7 mouse cellular contexts compared by ENCODE assay signal in genomic region chr5:130023067-130023766, GRCm38 (mm10). TPM values are rescaled to one million over a fixed set of nuclear protein-coding genes. Genes with fewer than 3 reads are reported as not detected.
A peak's percentile ranks its signal among the peaks of the same experiment; 100 is the strongest.
DNase-seq lines count a peak whose midpoint lies in the region; ATAC-seq lines count a peak whose summit lies in the region.

No protein-coding gene starts in this region.

- no peaks in the 10 kb centered on the region for H3K36me3 ChIP-seq in lung, embryonic 15.5 days
- no peaks in the 10 kb centered on the region for H3K36me3 ChIP-seq in embryonic facial prominence, embryonic 14.5 days (ENCODE audit: control insufficient read depth, insufficient read depth, low read length)
- H3K36me3 ChIP-seq in limb, embryonic 10.5 days = peaks cover under 1% of the 10 kb centered on the region; the same call in 1 of the 2 replicates
- H3K36me3 ChIP-seq in stomach, embryonic 14.5 days (ENCODE audit: control insufficient read depth, insufficient read depth, low read length) = no peaks in the 10 kb centered on the region

- H3K4me3 ChIP-seq in lung, embryonic 15.5 days = peak overlapping the region; percentile 59
- H3K4me3 ChIP-seq in embryonic facial prominence, embryonic 14.5 days (ENCODE audit: low read depth, low read length) = peak overlapping the region; percentile 54
- H3K4me3 ChIP-seq in limb, embryonic 10.5 days = peak overlapping the region; percentile 54
- H3K4me3 ChIP-seq in stomach, embryonic 14.5 days (ENCODE audit: low read depth, low read length) = no peak overlapping the region

- 33% methylated on average over 12 of the region's 12 CpGs for WGBS in lung, embryonic 15.5 days
- 37% methylated on average over 12 of the region's 12 CpGs for WGBS in embryonic facial prominence, embryonic 14.5 days
- WGBS in limb, embryonic 10.5 days = 46% methylated on average over 12 of the region's 12 CpGs
- WGBS in stomach, embryonic 14.5 days = 41% methylated on average over 12 of the region's 12 CpGs

- no peak for ATAC-seq in lung, embryonic 15.5 days (ENCODE audit: borderline replicate concordance, extremely low read depth, low FRiP score, low TSS enrichment)
- no peak for ATAC-seq in embryonic facial prominence, embryonic 14.5 days (ENCODE audit: low read depth)
- no peak for ATAC-seq in stomach, embryonic 14.5 days (ENCODE audit: insufficient number of reproducible peaks, insufficient read depth, low FRiP score, low read depth)

- H3K27ac ChIP-seq in lung, embryonic 15.5 days = no peak overlapping the region
- H3K27ac ChIP-seq in embryonic facial prominence, embryonic 14.5 days (replicated peaks; ENCODE audit: low read depth, low read length) = no peak overlapping the region
- H3K27ac ChIP-seq in limb, embryonic 10.5 days = no peak overlapping the region
- H3K27ac ChIP-seq in stomach, embryonic 14.5 days (ENCODE audit: low read length) = no peak overlapping the region

- DNase-seq in lung, postnatal 25 days (ENCODE audit: low spot score) = no peak
- DNase-seq in embryonic facial prominence, embryonic 14.5 days (ENCODE audit: low spot score) = no peak
- no peak for DNase-seq in limb, embryonic 10.5 days (ENCODE audit: low spot score)
- DNase-seq in adrenal gland, postnatal 4 days (ENCODE audit: low spot score in 2 of 2) = no peak
- DNase-seq in cerebellum, postnatal 10 days = no peak

- H3K4me1 ChIP-seq in lung, embryonic 15.5 days = peaks cover 5% of the 10 kb centered on the region; the same call in 1 of the 2 replicates
- no peaks in the 10 kb centered on the region for H3K4me1 ChIP-seq in embryonic facial prominence, embryonic 14.5 days (ENCODE audit: control insufficient read depth, insufficient read depth, low read length)
- peaks cover 29% of the 10 kb centered on the region for H3K4me1 ChIP-seq in limb, embryonic 10.5 days
- H3K4me1 ChIP-seq in stomach, embryonic 14.5 days (ENCODE audit: control insufficient read depth, insufficient read depth, low read length) = peaks cover 3% of the 10 kb centered on the region; the same call in 1 of the 2 replicates

- H3K9ac ChIP-seq in lung, embryonic 15.5 days = no peak overlapping the region
- 0 out of 2 replicates have a peak overlapping the region, but pooled peaks have one; percentile 16 for H3K9ac ChIP-seq in embryonic facial prominence, embryonic 14.5 days (ENCODE audit: low read depth, low read length)
- no peak overlapping the region for H3K9ac ChIP-seq in stomach, embryonic 14.5 days (replicated peaks; ENCODE audit: low read depth, low read length)

- no peaks in the 10 kb centered on the region for H3K9me3 ChIP-seq in lung, embryonic 15.5 days
- H3K9me3 ChIP-seq in embryonic facial prominence, embryonic 14.5 days (ENCODE audit: control insufficient read depth, low read length) = no peaks in the 10 kb centered on the region
- no peaks in the 10 kb centered on the region for H3K9me3 ChIP-seq in limb, embryonic 10.5 days (replicated peaks)
- H3K9me3 ChIP-seq in stomach, embryonic 14.5 days (ENCODE audit: control insufficient read depth, low read depth, low read length) = no peaks in the 10 kb centered on the region

- H3K4me2 ChIP-seq in lung, embryonic 15.5 days = peak overlapping the region; percentile 82
- peak overlapping the region; percentile 86 for H3K4me2 ChIP-seq in embryonic facial prominence, embryonic 14.5 days (ENCODE audit: low read depth, low read length)
- peak overlapping the region; percentile 88 for H3K4me2 ChIP-seq in stomach, embryonic 14.5 days (replicated peaks; ENCODE audit: low read depth, low read length)

- 0 out of 2 replicates have a peak, but pooled peaks cover 2% of the 10 kb centered on the region for H3K27me3 ChIP-seq in lung, embryonic 15.5 days
- H3K27me3 ChIP-seq in embryonic facial prominence, embryonic 14.5 days (replicated peaks; ENCODE audit: control insufficient read depth, insufficient read depth, low read length) = no peaks in the 10 kb centered on the region
- H3K27me3 ChIP-seq in limb, embryonic 10.5 days (ENCODE audit: low read depth, poor library complexity, severe bottlenecking) = no peaks in the 10 kb centered on the region
- no peaks in the 10 kb centered on the region for H3K27me3 ChIP-seq in stomach, embryonic 14.5 days (ENCODE audit: control insufficient read depth, insufficient read depth, low read length)

RNA-seq across cellular contexts. Expression of gene Asl, which starts 5.8 kb away (rescaled TPM):
- polyA plus RNA-seq in lung, embryonic 15.5 days (2015; fragmentation: Nextera tagmentation; extraction: Ambion mirVana) = 25.8 and 30.9 TPM in 2 replicates
- polyA plus RNA-seq in embryonic facial prominence, embryonic 14.5 days (2014; fragmentation: Nextera tagmentation; extraction: Ambion mirVana) = 32.1 and 35.7 TPM in 2 replicates
- polyA plus RNA-seq in limb, embryonic 10.5 days (2016; fragmentation: Nextera tagmentation; extraction: Ambion mirVana) = 26.1 and 27.5 TPM in 2 replicates
- 35.1 TPM in 2 replicates for polyA plus RNA-seq in stomach, embryonic 14.5 days (2014; fragmentation: Nextera tagmentation; extraction: Ambion mirVana)
- 100 to 1,000 TPM; 149 to 165 TPM for total RNA-seq in adrenal gland, postnatal 4 days (2021)

RNA-seq across cellular contexts. Expression of gene Crcp, which starts 5.9 kb away (rescaled TPM):
- 39.1 and 40.1 TPM in 2 replicates for polyA plus RNA-seq in lung, embryonic 15.5 days (2015; fragmentation: Nextera tagmentation; extraction: Ambion mirVana)
- 24.9 and 25.6 TPM in 2 replicates for polyA plus RNA-seq in embryonic facial prominence, embryonic 14.5 days (2014; fragmentation: Nextera tagmentation; extraction: Ambion mirVana)
- polyA plus RNA-seq in limb, embryonic 10.5 days (2016; fragmentation: Nextera tagmentation; extraction: Ambion mirVana) = 57.2 and 61.0 TPM in 2 replicates
- polyA plus RNA-seq in stomach, embryonic 14.5 days (2014; fragmentation: Nextera tagmentation; extraction: Ambion mirVana) = 20.0 and 24.2 TPM in 2 replicates
- 10 to 100 TPM; 38.9 to 41.3 TPM for total RNA-seq in adrenal gland, postnatal 4 days (2021)

RNA-seq across cellular contexts. Expression of gene Gusb, which starts 20.4 kb away (rescaled TPM):
- 65.0 and 65.6 TPM in 2 replicates for polyA plus RNA-seq in lung, embryonic 15.5 days (2015; fragmentation: Nextera tagmentation; extraction: Ambion mirVana)
- 57.8 and 60.0 TPM in 2 replicates for polyA plus RNA-seq in embryonic facial prominence, embryonic 14.5 days (2014; fragmentation: Nextera tagmentation; extraction: Ambion mirVana)
- 53.9 and 61.7 TPM in 2 replicates for polyA plus RNA-seq in limb, embryonic 10.5 days (2016; fragmentation: Nextera tagmentation; extraction: Ambion mirVana)
- polyA plus RNA-seq in stomach, embryonic 14.5 days (2014; fragmentation: Nextera tagmentation; extraction: Ambion mirVana) = 71.4 and 74.7 TPM in 2 replicates
- 10 to 100 TPM; 61.0 to 61.5 TPM for total RNA-seq in adrenal gland, postnatal 4 days (2021)

RNA-seq across cellular contexts. Expression of gene Tpst1, which starts 49.9 kb away (rescaled TPM):
- 69.6 and 70.8 TPM in 2 replicates for polyA plus RNA-seq in lung, embryonic 15.5 days (2015; fragmentation: Nextera tagmentation; extraction: Ambion mirVana)
- polyA plus RNA-seq in embryonic facial prominence, embryonic 14.5 days (2014; fragmentation: Nextera tagmentation; extraction: Ambion mirVana) = 94.0 and 102 TPM in 2 replicates
- 65.4 and 65.6 TPM in 2 replicates for polyA plus RNA-seq in limb, embryonic 10.5 days (2016; fragmentation: Nextera tagmentation; extraction: Ambion mirVana)
- polyA plus RNA-seq in stomach, embryonic 14.5 days (2014; fragmentation: Nextera tagmentation; extraction: Ambion mirVana) = 82.7 and 87.3 TPM in 2 replicates
- 10 to 100 TPM; 41.7 to 43.8 TPM for total RNA-seq in adrenal gland, postnatal 4 days (2021)
